Mouse (Mus musculus): Measurements from ENCODE around the gene D17Wsu92e. TPM values are rescaled to one million over a fixed set of nuclear protein-coding genes. Genes with fewer than 3 reads are reported as not detected.

The D17Wsu92e gene
- polyA plus RNA-seq, 1 experiment: 111 TPM

GRCm38 (mm10) chr17:27804803-27805770, 15.4 kb downstream of the D17Wsu92e start:
- H3K27ac ChIP-seq (ENCODE audit: control insufficient read depth, insufficient read depth, low read depth, low read length): peak overlapping the region; percentile 71
- H3K36me3 ChIP-seq (ENCODE audit: control insufficient read depth, insufficient read depth, low read length): no peaks in the 10 kb centered on the region
- TF ChIP-seq POLR2A (IDR thresholded peaks at IDR 0.05; ENCODE audit: control insufficient read depth, low read depth, low read length) (0 out of 2 replicates have a peak, but pooled peaks have one; percentile 18), CTCF (IDR thresholded peaks at IDR 0.05; ENCODE audit: control insufficient read depth, insufficient read depth, insufficient replicate concordance, low read depth, low read length) (no peak)
- H3K4me1 ChIP-seq (ENCODE audit: control insufficient read depth, insufficient read depth, low read length): peaks cover 5% of the 10 kb centered on the region
- no peak overlapping the region for H3K4me3 ChIP-seq (ENCODE audit: control insufficient read depth, low read depth, low read length)
- H3K27me3 ChIP-seq (ENCODE audit: control insufficient read depth, insufficient read depth, low read length): no peaks in the 10 kb centered on the region

GRCm38 (mm10) chr17:27804156-27804690, 16.2 kb downstream of the D17Wsu92e start:
- TF ChIP-seq CTCF (IDR thresholded peaks at IDR 0.05; ENCODE audit: control insufficient read depth, insufficient read depth, insufficient replicate concordance, low read depth, low read length) (no peak), POLR2A (IDR thresholded peaks at IDR 0.05; ENCODE audit: control insufficient read depth, low read depth, low read length) (no peak)
- Histone ChIP-seq H3K27me3 (ENCODE audit: control insufficient read depth, insufficient read depth, low read length) (no peaks in the 10 kb centered on the region), H3K4me3 (ENCODE audit: control insufficient read depth, low read depth, low read length) (no peak overlapping the region), H3K27ac (ENCODE audit: control insufficient read depth, insufficient read depth, low read depth, low read length) (no peak overlapping the region; the same call in 1 of the 2 replicates), H3K4me1 (ENCODE audit: control insufficient read depth, insufficient read depth, low read length) (peaks cover 5% of the 10 kb centered on the region), H3K36me3 (ENCODE audit: control insufficient read depth, insufficient read depth, low read length) (no peaks in the 10 kb centered on the region)

GRCm38 (mm10) chr17:27803752-27804151, 16.7 kb downstream of the D17Wsu92e start:
- no peak overlapping the region for H3K27ac ChIP-seq (ENCODE audit: control insufficient read depth, insufficient read depth, low read depth, low read length)

GRCm38 (mm10) chr17:27800710-27801648, 19.5 kb downstream of the D17Wsu92e start:
- Histone ChIP-seq H3K4me3 (ENCODE audit: control insufficient read depth, low read depth, low read length) (no peak overlapping the region), H3K27ac (ENCODE audit: control insufficient read depth, insufficient read depth, low read depth, low read length) (no peak overlapping the region), H3K27me3 (ENCODE audit: control insufficient read depth, insufficient read depth, low read length) (no peaks in the 10 kb centered on the region), H3K36me3 (ENCODE audit: control insufficient read depth, insufficient read depth, low read length) (no peaks in the 10 kb centered on the region), H3K4me1 (ENCODE audit: control insufficient read depth, insufficient read depth, low read length) (peaks cover 5% of the 10 kb centered on the region; the same call in 1 of the 2 replicates)
- TF ChIP-seq POLR2A (IDR thresholded peaks at IDR 0.05; ENCODE audit: control insufficient read depth, low read depth, low read length): no peak
- TF ChIP-seq CTCF (IDR thresholded peaks at IDR 0.05; ENCODE audit: control insufficient read depth, insufficient read depth, insufficient replicate concordance, low read depth, low read length): no peak

More at GRCm38 (mm10) chr17:27803752-27804151, 16.7 kb downstream of the D17Wsu92e start:
- H3K4me1 ChIP-seq (ENCODE audit: control insufficient read depth, insufficient read depth, low read length): peaks cover 5% of the 10 kb centered on the region
- TF ChIP-seq POLR2A (IDR thresholded peaks at IDR 0.05; ENCODE audit: control insufficient read depth, low read depth, low read length) (no peak), CTCF (IDR thresholded peaks at IDR 0.05; ENCODE audit: control insufficient read depth, insufficient read depth, insufficient replicate concordance, low read depth, low read length) (no peak)
- no peak overlapping the region for H3K4me3 ChIP-seq (ENCODE audit: control insufficient read depth, low read depth, low read length)
- no peaks in the 10 kb centered on the region for H3K27me3 ChIP-seq (ENCODE audit: control insufficient read depth, insufficient read depth, low read length)
- H3K36me3 ChIP-seq (ENCODE audit: control insufficient read depth, insufficient read depth, low read length): no peaks in the 10 kb centered on the region

DNA sequence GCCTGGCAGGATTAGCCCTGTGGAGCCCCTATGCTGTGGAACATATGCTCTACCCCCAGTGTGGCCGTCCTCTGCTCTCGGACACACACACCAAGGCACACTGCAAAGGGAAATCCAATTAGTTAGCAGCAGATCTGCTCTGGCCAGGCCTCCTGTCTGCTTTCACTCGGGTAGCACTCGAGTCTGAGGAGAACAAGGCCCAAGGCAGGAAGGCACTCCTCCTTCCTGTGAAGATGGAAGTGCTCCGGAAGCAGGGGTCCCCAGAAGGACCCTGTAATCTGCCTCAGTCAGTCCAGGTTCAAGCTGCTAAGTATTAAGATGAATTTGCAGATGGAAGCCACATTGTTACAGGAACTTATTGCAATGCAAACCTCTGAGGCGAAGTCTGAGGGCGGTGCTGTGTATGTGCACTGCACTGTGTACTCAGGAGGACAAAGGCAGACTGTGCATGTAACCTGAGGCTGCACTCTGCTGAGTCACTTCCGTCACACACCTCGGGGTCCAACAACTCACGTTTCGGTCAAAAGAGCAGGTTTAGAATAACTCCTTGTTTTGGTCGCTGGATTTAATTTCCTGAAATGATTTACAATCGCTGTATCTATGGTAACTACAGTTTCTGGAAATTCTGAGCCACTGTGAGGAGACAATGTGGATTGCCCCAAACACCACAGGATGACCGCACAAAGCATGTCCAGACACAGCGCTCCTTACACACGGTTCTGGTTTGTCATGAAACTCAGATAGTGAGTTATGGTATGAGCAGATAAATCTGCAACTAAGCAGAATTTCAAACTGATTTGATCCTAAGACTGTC, 20.5 kb downstream of the D17Wsu92e start:
- no peak overlapping the region for H3K27ac ChIP-seq (ENCODE audit: control insufficient read depth, insufficient read depth, low read depth, low read length)
- H3K27me3 ChIP-seq (ENCODE audit: control insufficient read depth, insufficient read depth, low read length): no peaks in the 10 kb centered on the region
- H3K36me3 ChIP-seq (ENCODE audit: control insufficient read depth, insufficient read depth, low read length): no peaks in the 10 kb centered on the region
- H3K4me3 ChIP-seq (ENCODE audit: control insufficient read depth, low read depth, low read length): no peak overlapping the region
- TF ChIP-seq POLR2A (IDR thresholded peaks at IDR 0.05; ENCODE audit: control insufficient read depth, low read depth, low read length) (no peak), CTCF (IDR thresholded peaks at IDR 0.05; ENCODE audit: control insufficient read depth, insufficient read depth, insufficient replicate concordance, low read depth, low read length) (no peak)
- peaks cover 5% of the 10 kb centered on the region; the same call in 1 of the 2 replicates for H3K4me1 ChIP-seq (ENCODE audit: control insufficient read depth, insufficient read depth, low read length)

GRCm38 (mm10) chr17:27797341-27797872, 23.0 kb downstream of the D17Wsu92e start:
- no peak for TF ChIP-seq CTCF (IDR thresholded peaks at IDR 0.05; ENCODE audit: control insufficient read depth, insufficient read depth, insufficient replicate concordance, low read depth, low read length)
- TF ChIP-seq POLR2A (IDR thresholded peaks at IDR 0.05; ENCODE audit: control insufficient read depth, low read depth, low read length): no peak
- Histone ChIP-seq H3K4me3 (ENCODE audit: control insufficient read depth, low read depth, low read length) (no peak overlapping the region), H3K4me1 (ENCODE audit: control insufficient read depth, insufficient read depth, low read length) (peaks cover 3% of the 10 kb centered on the region; the same call in 1 of the 2 replicates), H3K27ac (ENCODE audit: control insufficient read depth, insufficient read depth, low read depth, low read length) (peak overlapping the region; percentile 52), H3K36me3 (ENCODE audit: control insufficient read depth, insufficient read depth, low read length) (no peaks in the 10 kb centered on the region), H3K27me3 (ENCODE audit: control insufficient read depth, insufficient read depth, low read length) (no peaks in the 10 kb centered on the region)

Data from testis, adult 2 months (tissue).